Mouse (Mus musculus) hematopoietic multipotent progenitor cell, adult 10-12 weeks (in vitro differentiated cells): ENCODE results near the gene Ripk1. TPM values are rescaled to one million over a fixed set of nuclear protein-coding genes. Genes with fewer than 3 reads are reported as not detected.

Experiments
- polyA plus RNA-seq: library from polyadenylated mRNA; stranded (reverse); fragments of >175 nt; gene quantifications from 2 replicates; pipeline ENCODE4 v1.2.3, GENCODE M21; 2012; ENCODE audit warnings: low replicate concordance

The Ripk1 gene
- 7.7 and 20.4 TPM in 2 replicates for polyA plus RNA-seq

GRCm38 (mm10) chr13:34002058-34003006 lies at the start of gene Ripk1, which contains the start of gene Serpinb6a:
Gene Ripk1, plus strand, starts transcription at chr13:34002363.
Gene Serpinb6a, minus strand, starts transcription at chr13:34002794.

GRCm38 (mm10) chr13:33964206-33965046 lies 37.7 kb upstream of the Ripk1 start, which contains the start of gene Nqo2:
Gene Nqo2, plus strand, starts transcription at chr13:33964687.

GRCm38 (mm10) chr13:34037172-34038055 lies 35.3 kb downstream of the Ripk1 start, which contains the start of gene Bphl:
Gene Bphl, plus strand, starts transcription at chr13:34037597.

GRCm38 (mm10) chr13:34077492-34078271 lies 75.5 kb downstream of the Ripk1 start, which contains the start of gene Tubb2a:
Gene Tubb2a, minus strand, starts transcription at chr13:34078007.

Other genes with a start within 250 kb of the Ripk1 start
- not detected in 2 replicates for gene Serpinb6e, start 159.0 kb upstream of the Ripk1 start, polyA plus RNA-seq
- not detected in 2 replicates for gene Serpinb6c, start 96.7 kb upstream of the Ripk1 start, polyA plus RNA-seq
- 0.81 and 1.2 TPM in 2 replicates for gene Nqo2, start 37.7 kb upstream of the Ripk1 start, polyA plus RNA-seq
- gene Serpinb6a, start 431 bp downstream of the Ripk1 start, polyA plus RNA-seq = 15.1 and 22.0 TPM in 2 replicates
- 8.2 and 10.2 TPM in 2 replicates for gene Bphl, start 35.2 kb downstream of the Ripk1 start, polyA plus RNA-seq
- gene Tubb2a, start 75.6 kb downstream of the Ripk1 start, polyA plus RNA-seq = 6.4 and 33.7 TPM in 2 replicates
- 5.4 and 8.5 TPM in 2 replicates for gene Tubb2b, start 128.1 kb downstream of the Ripk1 start, polyA plus RNA-seq
- 45.7 and 63.0 TPM in 2 replicates for gene Psmg4, start 160.6 kb downstream of the Ripk1 start, polyA plus RNA-seq